Mouse (Mus musculus): Measurements from ENCODE around the gene Prrg1. TPM values are rescaled to one million over a fixed set of nuclear protein-coding genes. Genes with fewer than 3 reads are reported as not detected.

The Prrg1 gene
- polyA plus RNA-seq (2012; rRNA removed; ENCODE audit: low replicate concordance): 2.9 and 5.2 TPM in 2 replicates

GRCm38 (mm10) chrX:78583202-78584004 lies at the start of gene Prrg1:
Prrg1 (minus strand) TSS chrX:78583896.

Other genes starting within 250 kb of the Prrg1 start
- gene 4930480E11Rik, start 214.3 kb downstream of the Prrg1 start, polyA plus RNA-seq (2012; rRNA removed; ENCODE audit: low replicate concordance): not detected in 2 replicates
- not detected in 2 replicates for gene Fam47c, start 153.9 kb upstream of the Prrg1 start, polyA plus RNA-seq (2012; rRNA removed; ENCODE audit: low replicate concordance)

Measured in subcutaneous adipose tissue, adult 2 months (tissue).